Mouse (Mus musculus): ENCODE data around the gene 2410131K14Rik. TPM values are rescaled to one million over a fixed set of nuclear protein-coding genes. Genes with fewer than 3 reads are reported as not detected.

2410131K14Rik gene
- polyA plus RNA-seq, 1 experiment from 2014 or later = 7.7 TPM

GRCm38 (mm10) chr5:118266309-118266708, 21.3 kb downstream of the 2410131K14Rik start:
- Histone ChIP-seq H3K4me1 (replicated peaks; ENCODE audit: insufficient read depth, low read length) (no peaks in the 10 kb centered on the region), H3K27me3 (ENCODE audit: insufficient read depth, low read length) (no peaks in the 10 kb centered on the region), H3K9me3 (replicated peaks; ENCODE audit: low read length) (no peaks in the 10 kb centered on the region), H3K4me2 (ENCODE audit: low read length) (no peak overlapping the region), H3K36me3 (ENCODE audit: insufficient read depth, low read length) (peaks cover 9% of the 10 kb centered on the region), H3K9ac (ENCODE audit: low read depth, low read length) (no peak overlapping the region), H3K27ac (no peak overlapping the region), H3K4me3 (replicated peaks; ENCODE audit: low read depth, low read length) (no peak overlapping the region)
- ATAC-seq (replicated peaks; ENCODE audit: low FRiP score, low read depth) (no peak), DNase-seq (ENCODE audit: low spot score) (no peak)
- peak; percentile 45 for TF ChIP-seq CTCF (IDR thresholded peaks at IDR 0.05; ENCODE audit: low read depth)
- WGBS = 37% methylated on average over 8 of the region's 8 CpGs

- Histone ChIP-seq H3K4me1 (replicated peaks; ENCODE audit: insufficient read depth, low read length) (no peaks in the 10 kb centered on the region), H3K36me3 (ENCODE audit: insufficient read depth, low read length) (no peaks in the 10 kb centered on the region), H3K9ac (ENCODE audit: low read depth, low read length) (no peak overlapping the region), H3K4me2 (ENCODE audit: low read length) (no peak overlapping the region), H3K4me3 (replicated peaks; ENCODE audit: low read depth, low read length) (no peak overlapping the region), H3K27me3 (ENCODE audit: insufficient read depth, low read length) (peaks cover 10% of the 10 kb centered on the region), H3K27ac (no peak overlapping the region), H3K9me3 (replicated peaks; ENCODE audit: low read length) (no peaks in the 10 kb centered on the region)
- DNase-seq (ENCODE audit: low spot score) (peak; percentile 90), ATAC-seq (replicated peaks; ENCODE audit: low FRiP score, low read depth) (peak; percentile 75; the same call in 1 of the 2 replicates)
- peak; percentile 88 for TF ChIP-seq CTCF (IDR thresholded peaks at IDR 0.05; ENCODE audit: low read depth)
- WGBS = 1% methylated on average over 13 of the region's 13 CpGs
Measured at GRCm38 (mm10) chr5:118268987-118269386, 24.0 kb downstream of the 2410131K14Rik start.

GRCm38 (mm10) chr5:118271449-118272110, 26.6 kb downstream of the 2410131K14Rik start:
- no peaks in the 10 kb centered on the region for H3K9me3 ChIP-seq (replicated peaks; ENCODE audit: low read length)
- H3K4me1 ChIP-seq (replicated peaks; ENCODE audit: insufficient read depth, low read length) = no peaks in the 10 kb centered on the region
- peaks cover 10% of the 10 kb centered on the region for H3K27me3 ChIP-seq (ENCODE audit: insufficient read depth, low read length)
- no peak overlapping the region for H3K9ac ChIP-seq (ENCODE audit: low read depth, low read length)
- H3K4me3 ChIP-seq (replicated peaks; ENCODE audit: low read depth, low read length) = no peak overlapping the region
- 47% methylated on average over 10 of the region's 10 CpGs for WGBS
- DNase-seq (ENCODE audit: low spot score) (no peak), ATAC-seq (replicated peaks; ENCODE audit: low FRiP score, low read depth) (no peak)
- no peak overlapping the region for H3K4me2 ChIP-seq (ENCODE audit: low read length)
- no peaks in the 10 kb centered on the region for H3K36me3 ChIP-seq (ENCODE audit: insufficient read depth, low read length)
- TF ChIP-seq CTCF (IDR thresholded peaks at IDR 0.05; ENCODE audit: low read depth) = no peak
- H3K27ac ChIP-seq = no peak overlapping the region

DNA sequence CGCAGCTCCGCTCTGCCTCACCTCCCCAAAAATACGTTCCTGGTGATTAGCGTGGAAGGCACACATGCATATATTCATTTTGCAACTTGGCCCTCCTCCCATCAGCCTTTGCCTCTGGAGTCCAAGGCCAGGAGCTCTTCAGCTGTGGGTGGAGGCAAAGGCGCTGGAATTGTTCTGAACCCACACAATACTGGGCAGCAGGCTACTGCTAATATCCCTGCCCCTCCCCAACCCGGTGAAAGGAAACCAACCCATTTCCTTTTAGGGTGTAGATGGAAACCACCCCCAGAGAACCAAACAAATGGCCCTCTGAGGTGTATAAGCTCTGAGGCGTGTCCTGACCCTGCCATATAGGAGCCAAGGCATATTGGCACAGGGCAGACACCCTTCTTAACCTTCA, 28.4 kb downstream of the 2410131K14Rik start:
- TF ChIP-seq CTCF (IDR thresholded peaks at IDR 0.05; ENCODE audit: low read depth) = no peak
- DNase-seq (ENCODE audit: low spot score) (no peak), ATAC-seq (replicated peaks; ENCODE audit: low FRiP score, low read depth) (no peak)
- no peaks in the 10 kb centered on the region for H3K4me1 ChIP-seq (replicated peaks; ENCODE audit: insufficient read depth, low read length)
- WGBS = 66% methylated on average over 7 of the region's 7 CpGs
- H3K36me3 ChIP-seq (ENCODE audit: insufficient read depth, low read length) = no peaks in the 10 kb centered on the region
- H3K4me3 ChIP-seq (replicated peaks; ENCODE audit: low read depth, low read length) = no peak overlapping the region
- H3K9me3 ChIP-seq (replicated peaks; ENCODE audit: low read length) = no peaks in the 10 kb centered on the region
- H3K4me2 ChIP-seq (ENCODE audit: low read length) = no peak overlapping the region
- no peak overlapping the region for H3K9ac ChIP-seq (ENCODE audit: low read depth, low read length)
- no peak overlapping the region for H3K27ac ChIP-seq
- peaks cover 19% of the 10 kb centered on the region for H3K27me3 ChIP-seq (ENCODE audit: insufficient read depth, low read length)

GRCm38 (mm10) chr5:118274546-118274945, 29.5 kb downstream of the 2410131K14Rik start:
- DNase-seq (ENCODE audit: low spot score) (no peak), ATAC-seq (replicated peaks; ENCODE audit: low FRiP score, low read depth) (no peak)
- 31% methylated on average over 9 of the region's 9 CpGs for WGBS
- Histone ChIP-seq H3K9me3 (replicated peaks; ENCODE audit: low read length) (no peaks in the 10 kb centered on the region), H3K27ac (no peak overlapping the region), H3K36me3 (ENCODE audit: insufficient read depth, low read length) (no peaks in the 10 kb centered on the region), H3K4me1 (replicated peaks; ENCODE audit: insufficient read depth, low read length) (no peaks in the 10 kb centered on the region), H3K9ac (ENCODE audit: low read depth, low read length) (no peak overlapping the region), H3K4me2 (ENCODE audit: low read length) (no peak overlapping the region), H3K4me3 (replicated peaks; ENCODE audit: low read depth, low read length) (no peak overlapping the region), H3K27me3 (ENCODE audit: insufficient read depth, low read length) (peaks cover 19% of the 10 kb centered on the region)
- no peak for TF ChIP-seq CTCF (IDR thresholded peaks at IDR 0.05; ENCODE audit: low read depth)

DNA sequence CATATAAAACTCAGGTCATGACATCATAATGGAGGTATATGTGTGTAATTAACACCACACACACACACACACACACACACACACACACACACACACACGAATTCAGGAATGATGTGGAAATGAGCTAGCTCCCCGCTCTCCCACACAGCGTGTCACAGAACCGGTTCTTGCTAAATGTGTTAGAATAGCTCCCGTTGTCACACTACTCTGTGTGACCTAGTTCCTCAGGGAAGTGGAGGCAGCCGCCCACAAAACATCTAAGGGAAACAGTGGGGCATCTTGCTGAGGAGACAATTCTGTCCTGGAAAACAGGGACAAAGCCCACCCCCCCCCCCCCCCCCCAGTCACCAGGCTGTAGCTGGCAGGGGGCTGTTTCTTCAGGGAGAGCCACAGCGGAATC, 31.3 kb downstream of the 2410131K14Rik start:
- no peak overlapping the region for H3K9ac ChIP-seq (ENCODE audit: low read depth, low read length)
- WGBS = 44% methylated on average over 7 of the region's 7 CpGs
- H3K9me3 ChIP-seq (replicated peaks; ENCODE audit: low read length) = no peaks in the 10 kb centered on the region
- ATAC-seq (replicated peaks; ENCODE audit: low FRiP score, low read depth) (no peak), DNase-seq (ENCODE audit: low spot score) (no peak)
- H3K36me3 ChIP-seq (ENCODE audit: insufficient read depth, low read length) = no peaks in the 10 kb centered on the region
- H3K4me2 ChIP-seq (ENCODE audit: low read length) = no peak overlapping the region
- H3K27me3 ChIP-seq (ENCODE audit: insufficient read depth, low read length) = peaks cover 19% of the 10 kb centered on the region
- no peaks in the 10 kb centered on the region for H3K4me1 ChIP-seq (replicated peaks; ENCODE audit: insufficient read depth, low read length)
- no peak for TF ChIP-seq CTCF (IDR thresholded peaks at IDR 0.05; ENCODE audit: low read depth)
- no peak overlapping the region for H3K27ac ChIP-seq
- no peak overlapping the region for H3K4me3 ChIP-seq (replicated peaks; ENCODE audit: low read depth, low read length)

- WGBS = 13% methylated on average over 8 of the region's 8 CpGs
- no peak for TF ChIP-seq CTCF (IDR thresholded peaks at IDR 0.05; ENCODE audit: low read depth)
- Histone ChIP-seq H3K27ac (no peak overlapping the region), H3K9me3 (replicated peaks; ENCODE audit: low read length) (no peaks in the 10 kb centered on the region), H3K4me3 (replicated peaks; ENCODE audit: low read depth, low read length) (no peak overlapping the region), H3K9ac (ENCODE audit: low read depth, low read length) (no peak overlapping the region), H3K36me3 (ENCODE audit: insufficient read depth, low read length) (no peaks in the 10 kb centered on the region), H3K4me2 (ENCODE audit: low read length) (no peak overlapping the region), H3K27me3 (ENCODE audit: insufficient read depth, low read length) (peaks cover 17% of the 10 kb centered on the region), H3K4me1 (replicated peaks; ENCODE audit: insufficient read depth, low read length) (no peaks in the 10 kb centered on the region)
- DNase-seq (ENCODE audit: low spot score) = peak; percentile 52
- ATAC-seq (replicated peaks; ENCODE audit: low FRiP score, low read depth) = peak; percentile 43; the same call in 1 of the 2 replicates
Measured at GRCm38 (mm10) chr5:118276711-118277110, 31.7 kb downstream of the 2410131K14Rik start.

Data from kidney, postnatal 0 days (tissue).